Mouse (Mus musculus) inflammation-experienced regulatory T-cells, adult 6 months (primary cell): Measurements from ENCODE around the gene Sh3rf1. TPM values are rescaled to one million over a fixed set of nuclear protein-coding genes. Genes with fewer than 3 reads are reported as not detected.

Experiments
- ATAC-seq: one replicate; pipeline ENCODE4 v1.8.0; 2017
- polyA plus RNA-seq, 3 experiments: library from polyadenylated mRNA; unstranded; fragments of 100-300 nt; shearing (Covaris generic); gene quantifications; one replicate each; pipeline ENCODE4 v1.2.1; 2017

The Sh3rf1 gene
- polyA plus RNA-seq, 3 experiments from 2014 or later = 6.4 to 9.2 (median 6.4) TPM

DNA sequence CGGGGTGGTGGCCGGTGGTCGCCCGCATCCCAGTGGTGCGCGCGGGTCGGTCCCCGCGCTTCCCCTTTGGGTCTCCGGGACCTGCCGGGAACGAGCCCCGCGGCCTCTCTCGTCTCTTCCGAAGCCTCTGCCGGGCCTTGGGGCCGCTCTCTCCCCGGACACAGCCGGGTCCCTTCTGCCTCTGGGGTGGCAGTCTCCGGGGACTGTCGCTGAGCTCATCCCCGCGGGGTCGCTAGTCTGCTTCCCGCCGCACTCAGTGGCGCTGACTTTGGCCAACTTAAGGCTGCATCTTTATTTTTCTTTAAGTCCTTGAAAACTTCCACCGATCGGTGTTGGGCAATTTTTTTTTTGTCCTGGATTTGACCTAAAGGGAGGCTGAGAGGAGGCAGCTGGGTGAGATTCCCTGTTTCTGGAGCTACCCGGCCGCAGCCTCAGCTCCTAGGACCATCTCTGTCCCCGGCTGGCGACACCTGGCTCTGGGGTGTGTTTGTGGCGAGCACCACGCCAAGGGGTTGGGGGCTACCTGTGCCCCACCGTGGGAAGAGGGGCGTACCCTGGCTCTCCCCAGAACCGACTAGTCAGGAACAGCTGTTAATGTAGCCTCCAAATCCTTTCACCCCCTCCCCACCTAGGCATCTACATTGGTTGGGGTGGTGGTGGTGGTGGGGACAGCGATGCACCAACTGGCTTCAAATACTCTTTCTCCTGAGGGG, 864 bp downstream of the Sh3rf1 start:
- peak; percentile 61 for ATAC-seq

DNA sequence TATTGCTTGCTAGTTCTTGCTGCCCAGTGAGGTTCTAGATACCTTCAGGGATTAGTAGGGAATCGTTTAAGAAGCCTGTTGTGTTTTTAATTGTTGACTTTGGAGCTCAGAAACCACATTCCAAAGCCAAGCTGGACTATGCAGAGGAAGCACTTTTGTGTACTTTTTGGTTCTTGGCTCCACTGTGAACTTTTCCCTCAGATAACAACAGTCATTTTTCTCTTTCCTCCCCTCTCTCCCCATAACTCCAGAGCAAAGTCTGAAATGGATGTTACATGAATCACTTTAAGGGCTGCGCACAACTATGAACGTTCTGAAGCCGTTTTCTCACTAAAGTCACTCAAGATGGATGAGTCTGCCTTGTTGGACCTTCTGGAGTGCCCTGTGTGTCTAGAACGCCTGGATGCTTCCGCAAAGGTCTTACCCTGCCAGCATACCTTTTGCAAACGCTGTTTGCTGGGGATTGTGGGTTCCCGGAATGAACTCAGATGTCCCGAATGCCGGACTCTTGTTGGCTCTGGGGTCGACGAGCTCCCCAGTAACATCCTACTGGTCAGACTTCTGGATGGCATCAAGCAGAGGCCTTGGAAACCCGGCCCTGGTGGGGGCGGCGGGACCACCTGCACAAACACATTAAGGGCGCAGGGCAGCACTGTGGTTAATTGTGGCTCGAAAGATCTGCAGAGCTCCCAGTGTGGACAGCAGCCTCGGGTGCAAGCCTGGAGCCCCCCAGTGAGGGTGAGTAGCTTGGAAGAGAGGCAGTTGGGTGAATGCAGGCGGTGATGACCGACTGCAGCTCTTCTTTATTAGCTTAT, 2.1 kb downstream of the Sh3rf1 start:
- no peak for ATAC-seq

DNA sequence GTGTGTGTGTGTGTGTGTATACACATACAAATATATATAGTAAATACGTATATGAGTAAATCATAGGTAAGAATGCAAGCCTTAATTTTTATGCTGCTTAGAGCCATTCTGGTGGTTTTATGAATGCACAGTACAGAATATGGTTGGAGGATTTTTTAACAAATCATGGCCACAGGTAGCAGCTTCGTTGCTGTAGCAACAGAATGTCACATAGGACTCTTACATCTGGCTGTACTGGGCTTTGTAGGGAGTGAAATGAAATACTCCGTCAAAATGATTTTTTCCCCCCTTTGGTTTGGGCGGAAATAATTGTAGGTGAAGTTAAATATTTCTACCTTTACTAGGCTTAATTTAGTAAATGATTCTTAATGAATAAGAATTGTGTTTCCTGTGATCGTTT, 3.0 kb downstream of the Sh3rf1 start:
- ATAC-seq = no peak

DNA sequence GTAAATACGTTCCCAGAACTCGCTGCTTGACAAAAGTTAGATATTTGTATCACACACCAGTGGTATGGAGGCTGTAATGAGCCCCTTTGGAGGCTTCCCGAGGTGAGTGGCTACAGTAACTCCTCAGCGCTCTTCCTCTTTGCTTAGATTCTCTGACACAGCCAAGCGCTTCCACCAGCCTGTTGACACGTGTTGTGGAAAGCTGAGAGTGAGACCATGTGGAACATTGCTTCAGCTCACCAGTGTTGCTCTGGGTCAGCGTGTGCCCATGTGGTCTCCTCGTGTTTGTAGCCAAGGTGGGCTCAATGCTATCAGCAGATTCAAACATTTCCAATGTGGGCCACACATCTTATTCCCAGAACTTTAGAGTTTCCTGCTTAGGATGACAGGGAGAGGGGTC, 5.0 kb downstream of the Sh3rf1 start:
- ATAC-seq = no peak

DNA sequence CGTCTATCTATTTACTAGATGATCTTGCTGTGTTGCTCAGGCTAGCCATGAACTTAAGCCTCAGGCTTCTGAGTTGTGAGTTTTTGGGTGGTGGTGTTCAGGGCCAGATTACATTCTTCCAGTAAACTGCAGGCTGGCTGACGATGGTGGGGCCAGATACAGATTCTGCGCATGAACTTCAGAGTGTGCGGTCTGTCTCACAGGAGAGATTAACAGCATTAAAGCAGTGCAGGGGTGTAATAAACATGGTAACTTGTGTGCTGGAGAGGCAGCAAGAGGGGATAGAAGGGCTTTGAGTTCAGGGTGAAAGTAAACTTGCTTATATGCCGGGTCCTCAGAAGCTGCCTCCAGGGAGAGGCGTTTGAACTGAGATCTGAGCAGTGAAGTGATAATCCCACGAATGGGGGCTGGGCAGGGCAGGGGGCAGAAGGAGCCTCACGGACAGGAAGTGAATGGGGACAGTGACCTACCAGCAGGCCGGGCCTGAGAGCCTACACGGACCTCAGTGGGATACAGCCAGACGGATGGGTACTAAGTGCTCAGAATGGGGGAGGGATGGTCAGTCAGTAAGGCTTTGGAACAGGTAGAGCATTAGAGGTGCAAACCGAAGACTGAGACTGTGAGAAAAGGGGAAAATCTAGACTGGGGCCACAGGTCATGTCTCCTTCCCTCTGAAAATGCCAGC, 6.0 kb downstream of the Sh3rf1 start:
- no peak for ATAC-seq

DNA sequence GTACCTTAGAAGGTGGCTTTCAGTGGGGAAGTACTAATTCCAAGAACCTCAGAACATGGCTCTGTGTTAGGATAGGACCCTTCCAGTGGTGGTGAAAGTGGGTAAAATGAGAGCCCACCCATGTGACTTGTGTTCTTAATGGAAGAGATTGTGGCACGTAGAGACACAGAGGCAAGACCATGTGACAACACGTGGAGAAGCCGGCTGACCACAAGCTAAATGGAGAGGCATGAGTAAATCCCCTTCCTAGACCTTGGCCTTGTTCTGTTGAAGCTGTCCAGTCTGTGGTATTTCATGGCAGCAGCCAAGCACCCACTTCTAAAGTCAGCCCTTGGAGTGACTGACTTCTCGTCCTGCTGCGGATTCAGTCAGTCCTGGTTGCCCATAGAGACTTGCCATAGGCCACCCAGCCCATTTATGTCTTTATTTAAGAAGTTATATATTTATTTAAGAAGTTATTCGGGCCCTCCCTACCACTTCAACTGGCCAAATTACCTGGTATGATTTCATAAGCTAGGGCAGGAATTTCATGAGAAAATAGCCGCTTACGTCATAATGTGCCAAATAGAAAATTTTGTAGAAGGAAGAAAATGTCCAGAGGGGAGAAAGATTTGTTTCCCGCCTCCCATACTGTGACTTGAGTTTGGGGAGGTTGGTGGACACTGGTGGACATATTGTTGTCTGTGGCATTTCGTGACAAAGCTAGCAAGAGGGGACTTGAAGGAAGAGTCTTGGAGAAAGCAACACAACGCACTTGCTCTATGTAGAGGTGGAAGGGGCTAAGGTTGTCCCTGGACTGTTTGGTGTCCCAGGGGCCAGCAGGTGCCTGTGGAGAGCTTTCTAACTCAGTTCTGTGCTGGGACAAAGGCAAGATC, 7.4 kb downstream of the Sh3rf1 start:
- ATAC-seq = no peak

DNA sequence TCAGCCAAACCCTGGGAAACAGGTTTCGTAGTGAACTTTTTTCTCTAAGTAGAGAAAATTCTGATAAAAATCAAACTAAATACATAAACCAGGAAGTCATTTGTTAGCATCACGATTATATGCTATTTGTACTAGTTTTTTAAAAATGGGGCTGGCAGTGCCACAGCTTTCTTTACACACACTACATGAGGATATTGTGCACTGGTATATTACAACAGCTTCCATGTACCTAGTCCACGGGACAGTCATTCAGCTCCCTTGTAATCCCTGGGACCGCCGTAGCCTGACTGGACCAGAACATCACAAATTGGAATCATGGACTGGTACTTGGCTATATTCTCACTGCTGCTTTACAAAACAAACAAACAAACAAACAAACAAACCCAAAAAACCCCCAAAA, 11.8 kb downstream of the Sh3rf1 start:
- ATAC-seq = no peak

DNA sequence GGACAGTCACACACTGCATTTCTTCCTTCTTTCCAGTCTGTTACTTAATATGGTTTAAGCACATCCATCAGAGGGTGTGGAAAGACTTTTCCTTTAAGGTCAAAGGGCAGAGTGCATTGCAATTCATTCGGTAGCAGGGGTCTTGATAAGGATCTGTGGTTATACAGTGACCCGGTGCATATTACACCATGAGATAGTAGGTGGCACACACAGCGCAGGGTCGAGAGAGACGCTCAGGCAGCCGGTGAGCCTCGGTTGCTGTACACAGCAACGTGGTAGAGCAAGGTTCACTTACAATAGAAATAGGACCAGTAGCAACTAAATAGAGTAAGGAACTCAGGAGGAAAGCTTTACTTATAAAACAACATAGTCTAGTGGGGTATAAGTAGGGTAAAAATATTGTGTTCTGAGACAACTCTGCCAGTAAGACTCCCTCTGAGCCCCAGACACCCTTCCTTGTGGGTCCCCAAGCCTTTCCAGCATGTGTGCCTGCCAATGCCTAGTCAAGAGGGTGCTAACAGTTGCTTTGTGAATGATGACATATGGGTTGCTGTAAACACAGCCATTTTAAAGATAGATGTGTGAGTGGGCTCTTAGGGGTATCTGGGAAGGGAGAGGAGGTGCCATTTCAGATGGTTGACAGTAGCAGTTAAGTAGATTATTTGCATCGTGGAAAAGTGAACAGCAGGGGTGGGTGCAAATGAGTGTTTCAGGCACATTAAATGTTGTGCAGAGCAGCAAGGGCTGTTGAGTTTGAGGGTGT, 13.0 kb downstream of the Sh3rf1 start:
- no peak for ATAC-seq

DNA sequence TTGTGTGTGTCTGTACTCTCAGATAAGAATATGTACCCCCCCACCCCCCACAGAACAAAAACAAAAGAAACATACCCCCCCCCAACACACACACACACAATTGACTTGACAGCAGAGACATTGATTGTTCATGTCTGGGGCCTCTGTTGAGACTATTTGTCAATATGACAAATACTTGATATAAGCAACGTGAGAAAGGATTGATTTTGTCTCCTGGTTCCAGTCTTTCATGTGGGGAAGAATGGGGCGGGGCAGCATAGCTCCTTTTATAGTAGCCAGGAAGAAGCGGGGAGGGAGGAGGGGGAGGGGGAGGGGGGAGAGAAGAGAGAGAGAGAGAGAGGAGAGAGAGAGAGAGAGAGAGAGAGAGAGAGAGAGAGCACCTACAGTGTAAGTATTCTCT, 15.9 kb downstream of the Sh3rf1 start:
- no peak for ATAC-seq

DNA sequence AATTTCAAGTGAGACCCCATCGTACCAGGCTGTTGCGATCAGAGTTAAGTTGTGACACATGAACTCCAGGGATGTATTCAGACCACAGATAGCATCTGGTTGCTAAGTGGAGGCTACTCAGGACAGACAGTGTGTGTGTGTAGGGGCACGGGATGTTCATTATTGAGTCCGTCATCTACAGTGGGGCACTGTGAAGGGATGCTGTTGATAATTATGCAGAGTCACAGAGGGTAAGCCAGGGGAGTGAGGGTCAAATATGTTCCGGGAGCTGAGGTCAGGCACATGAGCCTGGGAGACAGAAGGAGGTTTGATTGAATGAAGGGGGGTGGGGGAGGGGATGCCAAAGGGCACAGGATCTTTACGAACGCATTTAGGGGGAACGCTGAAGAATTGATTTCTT, 17.6 kb downstream of the Sh3rf1 start:
- no peak for ATAC-seq

DNA sequence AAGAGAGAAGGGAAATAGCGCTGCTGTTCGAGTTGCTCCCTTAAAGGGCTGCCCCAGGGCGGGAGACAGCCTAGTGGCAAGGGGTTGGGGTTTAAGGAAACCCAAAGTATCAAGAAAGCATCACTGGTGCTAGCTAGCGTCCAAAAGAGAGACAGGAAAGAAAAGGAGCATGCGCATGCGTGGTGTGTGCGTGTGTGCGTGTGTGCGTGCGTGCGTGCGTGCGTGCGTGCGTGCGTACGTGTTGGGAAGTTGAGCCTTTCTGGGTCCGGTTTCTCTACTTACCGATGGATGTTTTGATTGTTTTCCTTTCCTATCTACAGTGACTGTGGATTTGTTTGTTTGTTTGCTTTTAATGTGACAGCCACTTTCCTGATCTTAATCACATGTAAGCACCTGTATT, 19.2 kb downstream of the Sh3rf1 start:
- ATAC-seq = no peak

DNA sequence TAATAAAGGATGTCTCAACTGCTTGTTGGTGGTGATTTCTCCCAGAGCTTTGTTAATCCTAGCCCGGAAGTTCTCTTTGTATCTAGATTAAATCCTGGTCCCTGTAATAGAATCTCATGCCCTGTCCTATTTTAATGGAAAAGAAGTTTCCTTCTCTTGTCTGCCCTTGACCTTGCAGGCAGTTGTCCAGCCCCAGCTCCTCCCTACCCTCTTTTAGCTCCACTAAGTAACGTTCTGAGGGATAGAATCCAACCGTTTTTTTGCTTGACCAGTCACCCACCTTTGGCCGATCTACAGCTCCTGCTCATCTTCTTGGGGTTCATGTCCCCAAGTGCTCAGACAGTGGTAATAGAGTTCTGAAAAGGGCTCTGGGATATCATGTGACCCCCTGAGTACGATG, 19.8 kb downstream of the Sh3rf1 start:
- ATAC-seq = no peak

DNA sequence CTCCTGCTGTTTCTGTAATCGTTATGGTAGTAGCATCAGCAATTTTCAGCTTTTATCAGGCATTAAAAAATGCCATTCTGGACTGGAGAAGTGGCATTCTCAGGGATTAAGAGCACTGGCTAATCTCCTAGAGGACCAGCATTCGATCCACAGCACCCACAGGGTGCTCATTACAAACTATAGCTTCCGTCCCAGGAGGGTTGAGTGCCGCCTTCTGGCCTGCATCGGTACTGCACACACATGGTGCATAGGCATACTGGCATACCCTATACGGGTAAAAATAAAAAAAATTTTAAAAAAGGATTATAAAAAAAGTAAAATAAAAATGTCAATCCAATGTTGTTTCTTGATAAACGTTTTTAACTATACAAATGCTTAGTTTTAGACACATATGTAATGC, 20.5 kb downstream of the Sh3rf1 start:
- ATAC-seq = no peak

DNA sequence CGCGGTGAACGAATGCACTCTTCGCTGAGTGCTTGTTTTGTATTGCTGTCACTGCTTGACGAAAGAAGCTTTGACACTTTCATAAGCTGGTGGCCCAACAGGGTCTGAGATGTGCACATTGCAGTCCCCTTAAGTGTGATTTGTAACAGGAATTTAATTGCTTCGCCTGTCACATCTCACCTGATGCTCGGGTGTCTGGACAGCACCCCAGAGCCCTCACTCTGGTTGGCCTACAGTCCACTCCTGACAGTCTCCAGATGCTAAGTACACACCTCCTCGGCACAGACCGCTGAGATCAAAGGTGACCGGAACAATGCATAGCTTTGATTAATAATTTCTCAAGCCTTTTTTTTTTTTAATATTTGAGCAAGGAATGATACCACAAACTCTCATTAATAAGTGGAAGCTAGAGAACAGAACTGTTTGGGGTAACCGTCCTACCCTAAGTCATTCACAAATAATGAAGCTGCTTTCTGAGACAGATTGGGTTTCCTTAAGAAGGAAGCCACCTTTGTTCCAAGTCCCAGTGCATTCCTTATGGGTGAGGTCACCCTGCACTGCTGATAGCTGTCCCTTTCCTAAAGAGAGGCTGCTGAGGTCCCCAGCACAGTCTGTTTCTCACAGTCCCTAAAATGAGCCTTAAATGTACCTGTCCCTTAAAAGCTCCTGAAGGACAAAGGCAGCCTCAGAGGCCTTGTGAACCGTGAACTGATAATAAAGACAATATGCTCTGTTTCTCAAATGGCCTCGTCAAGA, 23.8 kb downstream of the Sh3rf1 start:
- ATAC-seq = no peak

DNA sequence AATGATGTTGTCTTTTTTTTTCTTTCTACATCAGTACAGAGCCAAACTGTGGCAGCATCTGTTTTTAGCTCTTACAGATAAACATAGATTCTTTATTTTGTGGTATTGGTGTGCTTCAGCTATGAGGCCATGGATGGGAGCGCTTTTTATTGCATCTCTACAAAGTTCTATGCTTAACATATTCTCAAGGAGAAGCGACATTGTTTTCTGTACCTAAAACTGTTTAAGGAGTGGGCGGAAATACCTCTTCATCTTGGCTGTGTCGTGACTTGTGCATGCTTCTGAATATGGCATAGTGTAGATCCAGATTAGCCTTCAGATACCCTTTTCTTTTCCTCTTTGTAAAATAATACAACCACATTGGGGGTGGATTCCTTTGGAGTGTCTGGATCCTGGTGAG, 25.8 kb downstream of the Sh3rf1 start:
- ATAC-seq = no peak

DNA sequence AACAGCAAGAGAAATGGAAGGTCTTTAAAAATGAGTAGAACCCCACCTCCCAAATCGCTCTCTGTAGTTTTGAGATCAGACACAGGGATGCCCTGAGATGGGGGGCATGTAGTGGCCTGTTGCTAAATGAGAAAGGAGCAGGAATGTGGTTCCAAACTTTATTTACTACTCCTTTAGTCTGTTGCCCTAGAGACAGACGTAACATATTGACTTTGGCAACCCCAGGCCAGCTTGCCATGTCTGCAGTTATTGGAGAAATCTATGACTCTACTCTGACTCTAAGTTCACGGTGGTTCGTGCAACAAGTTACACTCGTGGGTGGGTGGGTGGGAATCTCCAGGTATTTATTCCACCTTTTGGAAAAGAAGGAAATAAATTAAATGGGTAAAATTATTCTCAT, 30.5 kb downstream of the Sh3rf1 start:
- no peak for ATAC-seq

DNA sequence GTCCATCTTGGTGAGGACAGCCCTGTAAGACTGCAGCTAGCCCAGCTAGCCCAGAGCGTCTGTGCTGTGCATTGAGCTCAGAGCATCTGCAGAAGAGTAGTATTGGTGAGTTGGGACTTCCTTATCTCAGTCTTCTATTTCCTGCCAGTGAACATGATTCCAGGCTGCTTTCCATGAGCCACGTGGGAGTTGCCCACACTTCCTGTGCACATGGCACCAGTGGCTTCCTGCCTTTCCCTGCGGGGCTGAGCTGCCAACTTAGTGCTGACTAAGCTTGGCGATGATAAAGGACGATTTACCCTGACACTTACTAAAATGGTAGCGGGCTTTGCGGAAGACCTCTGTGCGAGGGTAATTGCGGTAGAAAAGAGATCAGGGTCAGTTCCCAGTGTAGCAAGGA, 35.2 kb downstream of the Sh3rf1 start:
- ATAC-seq = no peak

DNA sequence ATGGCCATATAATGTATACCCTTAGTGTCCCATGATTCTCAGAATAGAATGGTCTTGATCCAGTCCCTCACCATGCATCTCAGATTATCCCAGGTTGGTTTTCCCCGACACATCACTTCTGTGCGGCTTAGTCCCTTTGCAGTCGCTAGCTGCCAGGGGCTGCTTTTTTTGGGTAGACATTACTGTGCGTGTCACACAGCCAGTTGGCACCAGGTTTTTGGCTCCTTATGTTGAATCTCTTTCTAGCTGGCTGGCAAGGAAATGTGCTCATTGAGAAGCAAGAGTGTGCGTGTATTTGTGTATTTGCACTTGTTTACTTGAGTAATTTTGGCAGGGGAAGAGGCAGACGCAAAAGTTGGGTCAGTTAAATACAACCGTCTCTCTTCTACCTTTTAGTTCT, 35.9 kb downstream of the Sh3rf1 start:
- ATAC-seq = no peak

DNA sequence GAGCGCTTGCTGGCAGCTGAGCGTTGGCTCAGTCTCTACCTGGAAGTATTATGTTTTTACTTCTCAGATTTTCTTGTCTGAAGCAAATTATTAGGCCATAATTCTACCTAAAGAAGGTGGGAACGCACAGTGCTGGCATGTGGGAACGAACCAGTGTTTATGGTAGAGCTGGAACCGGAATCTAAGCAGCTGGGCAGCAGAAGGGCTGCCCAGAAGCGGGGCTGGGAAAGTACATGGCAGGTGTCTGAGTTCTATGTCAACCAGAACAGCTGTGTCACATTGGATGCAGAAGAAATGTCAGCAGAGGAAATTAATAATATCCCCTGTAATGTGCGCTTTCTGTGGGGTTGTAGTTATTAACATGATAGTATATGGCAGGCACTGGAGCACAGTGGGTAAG, 36.9 kb downstream of the Sh3rf1 start:
- no peak for ATAC-seq

DNA sequence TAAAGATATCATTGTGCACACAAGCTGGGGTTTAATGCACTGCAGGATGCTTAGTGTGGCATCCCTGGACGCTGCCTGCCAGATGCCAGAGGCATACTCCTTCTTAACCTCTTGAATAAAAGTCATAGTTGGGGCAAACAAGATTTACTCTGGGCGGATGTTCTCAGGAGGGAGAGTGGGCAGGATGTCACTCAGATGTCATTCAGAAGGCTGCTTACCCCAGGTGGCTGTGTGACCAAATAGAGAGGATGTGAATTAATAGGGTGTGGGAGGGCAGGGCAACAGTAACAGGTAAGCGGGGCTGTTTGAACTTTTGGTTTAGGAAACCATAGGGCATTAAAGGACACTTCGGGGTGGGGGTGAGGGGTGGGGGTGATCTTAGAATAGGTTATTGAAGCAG, 37.7 kb downstream of the Sh3rf1 start:
- ATAC-seq = peak; percentile 96

DNA sequence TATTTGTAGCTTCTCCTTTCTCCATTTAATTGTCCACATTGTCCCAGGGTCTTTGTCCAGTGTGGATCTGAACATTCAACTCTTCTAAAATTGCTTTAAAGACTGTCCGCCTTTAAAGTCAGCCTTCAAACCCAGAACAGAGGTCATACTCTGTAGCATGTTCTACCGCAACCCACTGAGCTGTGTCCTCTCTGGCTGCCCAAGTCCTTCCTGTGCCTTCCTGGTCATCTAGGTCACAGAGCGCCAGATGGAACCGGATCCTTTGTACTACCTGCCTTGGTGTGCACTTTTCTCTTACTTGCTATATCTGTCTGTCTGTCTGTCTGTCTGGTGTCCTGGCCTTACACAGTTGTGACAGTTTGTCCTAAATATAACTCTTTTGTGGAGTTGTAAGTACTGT, 40.0 kb downstream of the Sh3rf1 start:
- ATAC-seq = no peak
